Mouse (Mus musculus): ENCODE measurements at regions not wholly inside any gene's neighbourhood (a gene's known extent, or its start where the extent isn't known, plus 50 kb on each side); places are given as distances from the start of the nearest gene placed in this dataset.
A peak's percentile ranks its signal among the peaks of the same experiment; 100 is the strongest.

DNA sequence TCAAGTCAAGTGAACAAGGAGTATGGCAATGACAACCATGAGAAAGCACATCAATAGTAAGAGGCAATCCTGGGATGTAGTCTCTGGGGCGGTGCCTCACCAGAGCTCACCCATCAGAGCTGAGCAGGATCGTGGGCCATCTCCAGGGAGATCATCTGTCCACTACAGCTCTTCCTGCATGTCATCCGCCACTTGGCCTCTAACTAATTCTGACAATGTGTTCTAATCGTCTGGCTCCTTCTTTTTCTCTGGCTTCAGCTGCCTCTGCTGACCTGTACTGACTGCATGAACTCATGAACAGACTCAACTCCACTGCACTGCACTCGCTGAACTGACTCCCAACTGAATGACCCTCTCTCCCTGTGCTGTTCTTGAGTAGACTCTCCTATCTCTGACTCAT is 277.9 kb upstream of the Far2 start:
- H3K4me2 ChIP-seq (ENCODE audit: low read length), result no peak overlapping the region
- H3K9me3 ChIP-seq (ENCODE audit: control insufficient read depth, low read length), result no peaks in the 10 kb centered on the region
- no peak overlapping the region for H3K4me3 ChIP-seq (replicated peaks; ENCODE audit: low read depth, low read length)
- H3K27ac ChIP-seq (replicated peaks; ENCODE audit: low read depth, low read length), result no peak overlapping the region
- H3K9ac ChIP-seq (replicated peaks; ENCODE audit: low read length), result no peak overlapping the region
- 73% methylated on average over 5 of the region's 5 CpGs for WGBS
- H3K27me3 ChIP-seq (ENCODE audit: control insufficient read depth, insufficient read depth, low read length), result no peaks in the 10 kb centered on the region
- ATAC-seq (ENCODE audit: low FRiP score, low TSS enrichment) (no peak), DNase-seq (no peak)
- H3K4me1 ChIP-seq (ENCODE audit: control insufficient read depth, insufficient read depth, low read length), result no peaks in the 10 kb centered on the region
- H3K36me3 ChIP-seq (ENCODE audit: control insufficient read depth, insufficient read depth, low read length), result no peaks in the 10 kb centered on the region

DNA sequence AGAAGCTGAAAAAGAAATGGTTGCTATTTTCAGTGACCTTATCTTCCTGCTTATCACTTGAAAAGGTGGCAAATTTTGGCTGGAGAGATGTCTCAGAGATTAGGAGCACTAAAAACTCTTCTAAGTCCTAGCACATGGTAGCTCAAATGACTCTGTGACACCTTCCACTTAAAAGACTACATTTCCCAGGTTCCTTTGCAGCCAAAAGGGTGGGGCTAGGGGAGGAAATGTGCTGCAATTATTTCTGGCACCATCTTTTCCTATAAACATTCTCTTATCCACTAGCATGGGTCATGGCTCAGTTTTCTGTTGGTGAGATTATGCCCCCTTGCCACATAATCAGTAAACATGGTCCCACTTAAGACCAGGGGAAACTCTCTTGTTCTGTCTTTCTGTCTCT is 277.0 kb upstream of the Far2 start:
- Histone ChIP-seq H3K27me3 (ENCODE audit: control insufficient read depth, insufficient read depth, low read length) (no peaks in the 10 kb centered on the region), H3K4me2 (ENCODE audit: low read length) (no peak overlapping the region), H3K27ac (replicated peaks; ENCODE audit: low read depth, low read length) (no peak overlapping the region), H3K9me3 (ENCODE audit: control insufficient read depth, low read length) (no peaks in the 10 kb centered on the region), H3K4me1 (ENCODE audit: control insufficient read depth, insufficient read depth, low read length) (no peaks in the 10 kb centered on the region), H3K4me3 (replicated peaks; ENCODE audit: low read depth, low read length) (no peak overlapping the region), H3K36me3 (ENCODE audit: control insufficient read depth, insufficient read depth, low read length) (no peaks in the 10 kb centered on the region), H3K9ac (replicated peaks; ENCODE audit: low read length) (no peak overlapping the region)
- no peak for DNase-seq
- no peak for ATAC-seq (ENCODE audit: low FRiP score, low TSS enrichment)

DNA sequence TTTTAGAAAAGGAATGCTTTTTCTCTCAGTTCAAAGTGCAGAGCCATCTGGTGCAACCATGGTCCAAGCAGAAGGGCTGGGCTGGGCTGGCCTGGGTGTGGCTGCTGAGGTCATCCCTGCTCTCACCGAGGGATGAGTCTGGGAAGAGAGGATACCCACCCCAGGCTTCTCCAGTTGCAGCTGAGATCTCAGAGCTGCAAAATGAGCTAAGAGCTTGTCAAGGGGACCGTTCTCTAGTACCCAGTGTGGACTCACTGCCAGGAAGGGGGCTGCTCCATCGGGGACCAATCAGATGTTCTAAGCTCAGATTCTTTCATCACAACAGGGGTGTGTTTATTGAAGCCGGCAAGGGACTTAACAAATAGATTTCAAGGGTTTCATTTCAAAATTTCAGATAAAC is 275.6 kb upstream of the Far2 start:
- DNase-seq, result peak; percentile 14
- H3K9me3 ChIP-seq (ENCODE audit: control insufficient read depth, low read length), result no peaks in the 10 kb centered on the region
- ATAC-seq (ENCODE audit: low FRiP score, low TSS enrichment), result no peak
- H3K36me3 ChIP-seq (ENCODE audit: control insufficient read depth, insufficient read depth, low read length), result no peaks in the 10 kb centered on the region
- no peak overlapping the region for H3K27ac ChIP-seq (replicated peaks; ENCODE audit: low read depth, low read length)
- 49% methylated on average over 4 of the region's 4 CpGs for whole genome bisulfite sequencing
- no peak overlapping the region for H3K4me3 ChIP-seq (replicated peaks; ENCODE audit: low read depth, low read length)
- no peak overlapping the region for H3K9ac ChIP-seq (replicated peaks; ENCODE audit: low read length)
- no peak overlapping the region for H3K4me2 ChIP-seq (ENCODE audit: low read length)
- no peaks in the 10 kb centered on the region for H3K4me1 ChIP-seq (ENCODE audit: control insufficient read depth, insufficient read depth, low read length)
- H3K27me3 ChIP-seq (ENCODE audit: control insufficient read depth, insufficient read depth, low read length), result no peaks in the 10 kb centered on the region

DNA sequence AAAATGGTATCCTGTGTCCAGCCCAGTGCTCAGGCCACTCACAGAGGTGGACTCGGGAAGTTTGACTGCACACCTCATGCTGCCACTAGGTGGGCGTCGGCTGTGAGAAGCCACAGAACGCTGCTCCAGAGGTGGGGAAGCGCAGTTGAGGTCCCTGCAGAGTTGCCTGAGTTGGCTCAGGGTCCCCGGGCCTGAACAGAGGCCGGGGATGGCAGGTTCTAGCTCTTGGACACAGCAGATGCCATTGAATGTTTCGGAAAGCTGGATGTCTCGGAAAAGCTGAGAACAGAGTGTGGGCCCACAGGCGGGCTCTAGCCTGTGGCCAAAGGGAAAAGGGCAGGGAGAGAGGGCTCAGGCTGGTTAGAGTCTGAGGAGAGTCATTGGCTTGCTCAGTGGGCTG is 273.2 kb upstream of the Far2 start:
- ATAC-seq (ENCODE audit: low FRiP score, low TSS enrichment), result no peak
- Histone ChIP-seq H3K27me3 (ENCODE audit: control insufficient read depth, insufficient read depth, low read length) (no peaks in the 10 kb centered on the region), H3K9ac (replicated peaks; ENCODE audit: low read length) (no peak overlapping the region), H3K4me2 (ENCODE audit: low read length) (no peak overlapping the region), H3K9me3 (ENCODE audit: control insufficient read depth, low read length) (no peaks in the 10 kb centered on the region), H3K4me1 (ENCODE audit: control insufficient read depth, insufficient read depth, low read length) (no peaks in the 10 kb centered on the region), H3K36me3 (ENCODE audit: control insufficient read depth, insufficient read depth, low read length) (no peaks in the 10 kb centered on the region), H3K27ac (replicated peaks; ENCODE audit: low read depth, low read length) (no peak overlapping the region), H3K4me3 (replicated peaks; ENCODE audit: low read depth, low read length) (no peak overlapping the region)
- DNase-seq, result no peak
- 84% methylated on average over 10 of the region's 10 CpGs for WGBS

DNA sequence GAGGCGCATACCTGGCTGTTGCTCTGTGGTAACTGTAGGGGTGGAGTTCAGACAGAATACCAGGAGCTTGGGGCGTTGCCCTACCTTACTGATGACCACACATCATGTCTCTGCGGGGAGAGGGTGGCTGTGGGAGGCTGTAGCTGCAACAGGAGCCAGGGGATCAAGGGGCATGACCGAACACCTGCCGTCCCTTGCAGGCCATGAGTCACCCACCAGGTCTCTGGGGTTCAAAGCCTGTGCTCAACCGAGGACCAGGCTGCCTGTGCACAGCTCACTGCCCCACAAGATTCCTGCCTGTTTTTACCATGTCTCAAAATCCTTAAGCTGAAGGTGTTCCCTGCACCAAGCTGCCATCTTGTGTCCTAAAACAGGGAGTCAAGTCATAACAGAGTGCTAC is 272.4 kb upstream of the Far2 start:
- no peaks in the 10 kb centered on the region for H3K36me3 ChIP-seq (ENCODE audit: control insufficient read depth, insufficient read depth, low read length)
- H3K4me2 ChIP-seq (ENCODE audit: low read length), result no peak overlapping the region
- ATAC-seq (ENCODE audit: low FRiP score, low TSS enrichment) (no peak), DNase-seq (no peak)
- H3K4me1 ChIP-seq (ENCODE audit: control insufficient read depth, insufficient read depth, low read length), result no peaks in the 10 kb centered on the region
- WGBS, result 91% methylated on average over 6 of the region's 6 CpGs
- H3K9ac ChIP-seq (replicated peaks; ENCODE audit: low read length), result no peak overlapping the region
- H3K27ac ChIP-seq (replicated peaks; ENCODE audit: low read depth, low read length), result no peak overlapping the region
- H3K4me3 ChIP-seq (replicated peaks; ENCODE audit: low read depth, low read length), result no peak overlapping the region
- no peaks in the 10 kb centered on the region for H3K9me3 ChIP-seq (ENCODE audit: control insufficient read depth, low read length)
- H3K27me3 ChIP-seq (ENCODE audit: control insufficient read depth, insufficient read depth, low read length), result no peaks in the 10 kb centered on the region

DNA sequence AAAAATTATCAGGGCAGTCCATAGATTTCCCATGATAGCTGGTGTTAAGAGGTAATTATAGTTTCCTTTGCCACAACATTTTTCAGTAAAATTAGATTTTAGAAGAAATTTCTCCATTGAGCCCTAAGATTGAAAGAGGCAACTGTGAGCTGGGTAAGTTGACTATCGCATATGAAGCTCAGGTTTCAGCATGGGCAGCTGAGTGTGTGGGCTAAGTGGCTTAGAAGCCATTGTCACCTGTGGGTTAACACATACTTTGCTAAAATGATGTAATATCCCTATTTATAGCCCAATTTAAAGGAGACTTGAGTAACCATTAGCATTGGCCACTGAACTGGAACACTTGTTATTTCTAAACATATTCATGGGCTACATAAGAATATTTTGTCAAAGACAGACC is 267.6 kb upstream of the Far2 start:
- ATAC-seq (ENCODE audit: low FRiP score, low TSS enrichment), result no peak
- WGBS, result 95% methylated on average over 1 of the region's 1 CpGs
- H3K4me1 ChIP-seq (ENCODE audit: control insufficient read depth, insufficient read depth, low read length), result no peaks in the 10 kb centered on the region

DNA sequence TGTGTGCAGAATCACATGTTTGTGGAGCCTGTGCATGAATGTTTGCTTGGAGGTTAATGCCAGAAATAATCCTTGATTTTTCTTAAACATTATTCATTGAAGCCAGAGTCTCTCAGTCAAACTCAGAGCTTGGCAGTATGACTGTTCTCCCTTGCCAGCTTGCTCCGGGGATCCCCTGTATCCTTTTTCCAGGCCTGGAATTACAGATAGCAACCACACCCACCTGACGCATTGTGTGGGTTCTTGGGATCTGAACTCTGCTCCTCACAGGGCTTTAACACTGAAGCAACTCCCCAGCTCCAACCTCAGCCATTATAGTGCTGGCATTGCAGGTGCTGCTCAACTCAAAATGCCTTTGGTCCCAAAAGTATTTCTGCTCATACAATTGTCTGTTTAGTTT is 262.8 kb upstream of the Far2 start:
- H3K4me2 ChIP-seq (ENCODE audit: low read length), result no peak overlapping the region
- no peak for ATAC-seq (ENCODE audit: low FRiP score, low TSS enrichment)
- WGBS, result 86% methylated on average over 2 of the region's 2 CpGs
- no peak overlapping the region for H3K9ac ChIP-seq (replicated peaks; ENCODE audit: low read length)
- no peaks in the 10 kb centered on the region for H3K27me3 ChIP-seq (ENCODE audit: control insufficient read depth, insufficient read depth, low read length)
- no peaks in the 10 kb centered on the region for H3K36me3 ChIP-seq (ENCODE audit: control insufficient read depth, insufficient read depth, low read length)
- no peak for DNase-seq
- H3K9me3 ChIP-seq (ENCODE audit: control insufficient read depth, low read length), result no peaks in the 10 kb centered on the region
- no peaks in the 10 kb centered on the region for H3K4me1 ChIP-seq (ENCODE audit: control insufficient read depth, insufficient read depth, low read length)
- H3K27ac ChIP-seq (replicated peaks; ENCODE audit: low read depth, low read length), result no peak overlapping the region
- H3K4me3 ChIP-seq (replicated peaks; ENCODE audit: low read depth, low read length), result no peak overlapping the region

More for the DNA sequence above, 267.6 kb upstream of the Far2 start:
- H3K27me3 ChIP-seq (ENCODE audit: control insufficient read depth, insufficient read depth, low read length), result no peaks in the 10 kb centered on the region
- H3K9me3 ChIP-seq (ENCODE audit: control insufficient read depth, low read length), result no peaks in the 10 kb centered on the region
- no peak overlapping the region for H3K4me3 ChIP-seq (replicated peaks; ENCODE audit: low read depth, low read length)
- no peak for DNase-seq
- H3K9ac ChIP-seq (replicated peaks; ENCODE audit: low read length), result no peak overlapping the region
- H3K36me3 ChIP-seq (ENCODE audit: control insufficient read depth, insufficient read depth, low read length), result no peaks in the 10 kb centered on the region
- H3K27ac ChIP-seq (replicated peaks; ENCODE audit: low read depth, low read length), result no peak overlapping the region
- no peak overlapping the region for H3K4me2 ChIP-seq (ENCODE audit: low read length)

DNA sequence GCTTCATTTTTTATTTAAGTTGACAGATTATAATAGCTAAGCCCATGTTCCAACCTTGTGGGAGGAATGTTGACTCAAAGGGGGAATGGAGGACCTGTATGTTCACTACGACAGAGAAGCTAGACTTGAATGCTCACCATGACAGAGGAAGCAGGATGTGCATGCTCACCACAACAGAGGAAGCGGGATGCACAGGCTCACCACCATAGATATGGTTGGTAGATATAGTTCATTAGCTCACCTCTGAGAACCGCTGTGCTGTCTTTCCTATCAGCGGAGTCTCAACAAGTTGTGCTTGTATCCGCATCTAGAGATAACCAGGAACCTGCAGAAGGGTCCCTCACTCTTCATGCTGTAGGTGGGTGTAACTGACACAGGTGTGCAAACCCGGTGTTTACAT is 262.2 kb upstream of the Far2 start:
- Histone ChIP-seq H3K36me3 (ENCODE audit: control insufficient read depth, insufficient read depth, low read length) (no peaks in the 10 kb centered on the region), H3K4me2 (ENCODE audit: low read length) (no peak overlapping the region), H3K27ac (replicated peaks; ENCODE audit: low read depth, low read length) (no peak overlapping the region), H3K9me3 (ENCODE audit: control insufficient read depth, low read length) (no peaks in the 10 kb centered on the region), H3K27me3 (ENCODE audit: control insufficient read depth, insufficient read depth, low read length) (no peaks in the 10 kb centered on the region), H3K9ac (replicated peaks; ENCODE audit: low read length) (no peak overlapping the region), H3K4me1 (ENCODE audit: control insufficient read depth, insufficient read depth, low read length) (no peaks in the 10 kb centered on the region), H3K4me3 (replicated peaks; ENCODE audit: low read depth, low read length) (no peak overlapping the region)
- DNase-seq, result no peak
- 92% methylated on average over 6 of the region's 6 CpGs for WGBS
- ATAC-seq (ENCODE audit: low FRiP score, low TSS enrichment), result no peak

DNA sequence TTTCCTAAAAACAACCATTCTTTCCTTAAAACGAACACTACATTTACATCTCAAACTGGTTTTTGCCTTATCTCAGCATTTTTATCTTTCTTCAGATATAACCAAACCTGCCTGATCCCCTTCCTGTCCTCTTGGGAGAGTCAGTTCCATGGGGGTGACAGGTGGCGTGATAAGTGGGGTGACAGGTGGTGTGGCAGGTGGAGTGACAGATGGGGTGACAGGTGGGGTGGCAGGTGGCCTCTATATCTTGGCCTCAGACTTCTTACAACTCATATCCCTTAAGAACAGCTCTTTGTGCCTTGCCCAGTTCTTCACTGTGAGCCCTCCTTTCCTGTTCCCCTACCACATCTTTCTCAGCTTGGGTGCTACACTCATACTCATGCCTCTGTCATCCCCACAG is 259.0 kb upstream of the Far2 start:
- Histone ChIP-seq H3K27me3 (ENCODE audit: control insufficient read depth, insufficient read depth, low read length) (no peaks in the 10 kb centered on the region), H3K4me2 (ENCODE audit: low read length) (no peak overlapping the region), H3K36me3 (ENCODE audit: control insufficient read depth, insufficient read depth, low read length) (no peaks in the 10 kb centered on the region), H3K27ac (replicated peaks; ENCODE audit: low read depth, low read length) (no peak overlapping the region), H3K4me3 (replicated peaks; ENCODE audit: low read depth, low read length) (no peak overlapping the region), H3K4me1 (ENCODE audit: control insufficient read depth, insufficient read depth, low read length) (no peaks in the 10 kb centered on the region), H3K9ac (replicated peaks; ENCODE audit: low read length) (no peak overlapping the region), H3K9me3 (ENCODE audit: control insufficient read depth, low read length) (no peaks in the 10 kb centered on the region)
- 81% methylated on average over 2 of the region's 2 CpGs for WGBS
- DNase-seq (no peak), ATAC-seq (ENCODE audit: low FRiP score, low TSS enrichment) (no peak)

Measured in midbrain, embryonic 14.5 days (tissue).